Mouse (Mus musculus) urinary bladder, postnatal 25 days (tissue): ENCODE measurements around the gene 2810021J22Rik.

Source experiments
- DNase-seq: peaks from one replicate; pipeline ENCODE4 v3.0.0; 2022; ENCODE audit warnings: low spot score

The 2810021J22Rik gene

GRCm38 (mm10) chr11:58916879-58917744 lies 50.1 kb downstream of the 2810021J22Rik start:
- peak; percentile 42 for DNase-seq

GRCm38 (mm10) chr11:58917745-58918366 lies 50.8 kb downstream of the 2810021J22Rik start, which contains the start of gene Btnl10:
TSS of gene Btnl10 (plus strand) at chr11:58917908.
- no peak for DNase-seq

GRCm38 (mm10) chr11:58918759-58919158 lies 51.7 kb downstream of the 2810021J22Rik start:
- no peak for DNase-seq

GRCm38 (mm10) chr11:58922420-58922819 lies 55.4 kb downstream of the 2810021J22Rik start:
- DNase-seq: no peak

- no peak for DNase-seq
Measured at GRCm38 (mm10) chr11:58926651-58927050, 59.6 kb downstream of the 2810021J22Rik start.

GRCm38 (mm10) chr11:58927053-58927452 lies 60.0 kb downstream of the 2810021J22Rik start:
- no peak for DNase-seq

GRCm38 (mm10) chr11:58927790-58928651 lies 61.0 kb downstream of the 2810021J22Rik start:
- peak; percentile 35 for DNase-seq

- DNase-seq: no peak
Measured at GRCm38 (mm10) chr11:58929055-58929454, 62.0 kb downstream of the 2810021J22Rik start.

- no peak for DNase-seq
Measured at GRCm38 (mm10) chr11:58929641-58930040, 62.6 kb downstream of the 2810021J22Rik start.

- no peak for DNase-seq
Measured at GRCm38 (mm10) chr11:58930254-58930653, 63.2 kb downstream of the 2810021J22Rik start.

GRCm38 (mm10) chr11:58931576-58931975 lies 64.6 kb downstream of the 2810021J22Rik start:
- DNase-seq: no peak
